In genomic region chr11:99389264-99389663, GRCm38 (mm10) we compare ENCODE assay signal across 9 mouse cellular contexts. TPM values are rescaled to one million over a fixed set of nuclear protein-coding genes. Genes with fewer than 3 reads are reported as not detected.
DNase-seq lines count a peak whose midpoint lies in the region; ATAC-seq lines count a peak whose summit lies in the region.
"Had no signal": no experiment of that assay in that cellular context is flagged by ENCODE, and none has a peak within 500 bp of the region (broad histone marks: within the 10 kb centered on the region; RNA-seq: fewer than 3 reads in every experiment).

Krt10 (minus strand) TSS chr11:99389364.

- DNase-seq in heart, embryonic 10.5 days (ENCODE audit: low spot score): no peak
- no peak for DNase-seq in heart, postnatal 10 days
- DNase-seq in lung, postnatal 14 days: no peak
- DNase-seq in layer of hippocampus, postnatal 14 days (ENCODE audit: low spot score in 2 of 2): no peak
- no peak for DNase-seq in gastrocnemius, postnatal 10 days
- DNase-seq: adrenal gland, adult 8-10 months had no signal

- no peak for ATAC-seq in lung, embryonic 15.5 days (ENCODE audit: borderline replicate concordance, extremely low read depth, low FRiP score, low TSS enrichment)
- ATAC-seq in stomach, embryonic 15.5 days (ENCODE audit: insufficient read depth, low FRiP score, low read depth): no peak
- no peak for ATAC-seq in monocyte, adult 5-6 weeks (replicated peaks; ENCODE audit: insufficient number of reproducible peaks, low FRiP score, low TSS enrichment, poor library complexity, severe bottlenecking)

- no peak within 1 kb of the TSS for H3K27ac ChIP-seq in heart, embryonic 10.5 days
- H3K27ac ChIP-seq in lung, embryonic 15.5 days: no peak within 1 kb of the TSS
- no peak within 1 kb of the TSS for H3K27ac ChIP-seq in stomach, embryonic 15.5 days

- no peak within 1 kb of the TSS for H3K4me2 ChIP-seq in lung, embryonic 15.5 days
- no peak within 1 kb of the TSS for H3K4me2 ChIP-seq in stomach, embryonic 15.5 days

- intact Hi-C loops in heart, postnatal 10 days (cut with DNase I): no loop called here

- H3K36me3 ChIP-seq in heart, embryonic 10.5 days: 0 out of 2 replicates have a peak, but pooled peaks cover 2% of the 10 kb centered on the region
- no peaks in the 10 kb centered on the region for H3K36me3 ChIP-seq in lung, embryonic 15.5 days
- no peaks in the 10 kb centered on the region for H3K36me3 ChIP-seq in stomach, embryonic 15.5 days

- no peak within 1 kb of the TSS for H3K4me3 ChIP-seq in heart, embryonic 10.5 days
- H3K4me3 ChIP-seq in lung, embryonic 15.5 days: no peak within 1 kb of the TSS
- H3K4me3 ChIP-seq in stomach, embryonic 15.5 days (replicated peaks): no peak within 1 kb of the TSS

- H3K27me3 ChIP-seq in heart, embryonic 10.5 days (ENCODE audit: insufficient read depth, poor library complexity, severe bottlenecking): peaks cover 3% of the 10 kb centered on the region; the same call in 1 of the 2 replicates
- no peaks in the 10 kb centered on the region; the same call in 1 of the 2 replicates for H3K27me3 ChIP-seq in lung, embryonic 15.5 days
- H3K27me3 ChIP-seq in stomach, embryonic 15.5 days (replicated peaks): no peaks in the 10 kb centered on the region

- WGBS in heart, embryonic 10.5 days: 67% methylated on average over 4 of the region's 4 CpGs
- WGBS in lung, embryonic 15.5 days: 74% methylated on average over 4 of the region's 4 CpGs
- 70% methylated on average over 4 of the region's 4 CpGs for WGBS in stomach, embryonic 15.5 days

- H3K4me1 ChIP-seq in heart, embryonic 10.5 days: no peaks in the 10 kb centered on the region
- H3K4me1 ChIP-seq in lung, embryonic 15.5 days: no peaks in the 10 kb centered on the region
- no peaks in the 10 kb centered on the region; the same call in 1 of the 2 replicates for H3K4me1 ChIP-seq in stomach, embryonic 15.5 days

- no peaks in the 10 kb centered on the region for H3K9me3 ChIP-seq in heart, embryonic 10.5 days
- no peaks in the 10 kb centered on the region for H3K9me3 ChIP-seq in lung, embryonic 15.5 days
- no peaks in the 10 kb centered on the region for H3K9me3 ChIP-seq in stomach, embryonic 15.5 days

- H3K9ac ChIP-seq in lung, embryonic 15.5 days: no peak within 1 kb of the TSS
- no peak within 1 kb of the TSS for H3K9ac ChIP-seq in stomach, embryonic 15.5 days

RNA-seq across cellular contexts. Expression of gene Krt10, which starts in this region (rescaled TPM):
- polyA plus RNA-seq in heart, embryonic 10.5 days (2016; fragmentation: Nextera tagmentation; extraction: Ambion mirVana): 11.4 and 14.6 TPM in 2 replicates
- total RNA-seq in heart, postnatal 10 days (2021): 1 to 10 TPM; 6.8 to 9.7 TPM
- polyA plus RNA-seq in lung, embryonic 15.5 days (2015; fragmentation: Nextera tagmentation; extraction: Ambion mirVana): 20.4 and 20.9 TPM in 2 replicates
- 10 to 100 TPM; 13.0 to 14.4 TPM for total RNA-seq in layer of hippocampus, postnatal 14 days (2021)
- polyA plus RNA-seq in stomach, embryonic 15.5 days (2015; fragmentation: Nextera tagmentation; extraction: Ambion mirVana): 22.2 and 24.5 TPM in 2 replicates
- total RNA-seq in monocyte, adult 5-6 weeks (2017): 0.29 to 3.1 TPM (median 1.6 TPM) in 3 replicates
- 1 to 10 TPM; 5.6 to 6.6 TPM for total RNA-seq in gastrocnemius, postnatal 10 days (2021)
